Mouse (Mus musculus) retina, postnatal 1 day (tissue): ENCODE data around the gene Myh9.

ENCODE experiments used
- DNase-seq: peaks from one replicate; pipeline ENCODE4 v3.0.0-alpha.2; 2012

Gene Myh9

GRCm38 (mm10) chr15:77842047-77842843, at the start of gene Myh9:
TSS of gene Myh9 (minus strand) at chr15:77842175.
- peak; percentile 100 for DNase-seq

DNA sequence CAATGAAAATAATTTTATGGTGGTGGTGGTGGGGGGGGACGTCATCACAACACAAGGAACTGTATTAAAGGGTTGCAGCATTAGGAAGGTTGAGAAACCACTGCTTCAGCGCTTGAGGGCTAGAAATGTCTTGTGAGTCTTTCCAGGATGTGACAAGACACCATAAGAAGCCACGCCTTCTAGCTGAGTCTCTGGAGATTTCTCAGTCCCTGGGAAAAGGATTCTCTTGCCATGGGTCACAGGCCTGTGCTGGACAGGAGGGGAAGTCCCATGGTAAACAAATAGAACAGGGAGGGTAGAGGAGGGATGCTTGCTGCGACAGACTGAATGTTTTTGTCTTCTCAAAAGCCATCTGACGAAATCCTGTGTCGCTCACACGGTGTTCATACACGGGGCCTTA, 49.8 kb upstream of the Myh9 start:
- no peak for DNase-seq

GRCm38 (mm10) chr15:77889761-77890422, 47.9 kb upstream of the Myh9 start:
- DNase-seq = no peak

- no peak for DNase-seq
Measured at GRCm38 (mm10) chr15:77888286-77888685, 46.3 kb upstream of the Myh9 start.

DNA sequence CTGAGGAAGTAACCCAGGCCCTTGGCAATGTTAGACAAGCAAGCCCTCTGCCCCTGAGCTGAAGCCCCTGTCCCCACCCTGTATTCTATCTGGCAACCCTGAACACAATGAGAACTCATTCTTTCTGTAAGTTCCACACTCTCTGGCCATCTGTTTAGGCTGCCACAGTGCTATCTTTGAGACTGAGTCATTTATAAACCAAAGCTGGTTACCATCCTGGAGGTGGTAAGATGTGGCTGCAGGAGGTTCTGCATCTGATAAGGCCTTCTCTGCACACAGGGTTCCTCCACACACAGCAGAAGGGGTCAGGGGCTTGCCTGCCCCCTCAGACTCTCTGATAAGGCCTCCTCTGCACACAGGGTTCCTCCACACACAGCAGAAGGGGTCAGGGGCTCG, 45.1 kb upstream of the Myh9 start:
- no peak for DNase-seq

DNA sequence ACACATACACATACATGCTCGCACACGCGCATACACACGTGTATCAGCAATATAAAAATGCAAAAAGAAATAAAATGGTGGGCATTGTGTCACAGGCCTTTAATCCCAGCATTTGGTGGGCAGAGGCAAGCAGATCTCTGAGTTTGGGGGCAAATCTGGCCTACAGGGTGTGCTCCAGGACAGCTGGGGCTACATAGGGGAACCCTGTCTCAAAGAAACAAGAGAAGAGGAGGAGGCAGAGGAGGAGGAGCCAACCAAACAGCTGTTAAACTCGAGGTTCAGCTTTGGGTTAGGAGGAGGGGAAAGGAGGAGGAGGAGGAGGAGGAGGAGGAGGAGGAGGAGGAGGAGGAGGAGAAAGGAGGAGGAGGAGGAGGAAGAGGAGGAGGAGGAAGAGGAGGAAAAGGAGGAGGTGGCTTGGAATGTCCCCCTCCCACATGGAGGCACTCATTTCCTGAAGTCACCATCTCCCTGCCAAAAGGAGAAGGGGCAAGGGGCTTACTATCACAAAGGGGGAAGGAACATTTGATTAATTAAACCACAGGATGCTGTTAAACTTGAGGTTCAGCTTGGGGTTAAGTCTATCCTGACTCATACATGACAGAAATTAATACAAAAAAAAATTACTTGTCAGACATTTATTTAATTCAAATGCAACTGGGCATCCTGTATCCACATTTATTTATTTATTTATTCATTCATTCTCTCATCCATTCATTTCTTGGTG, 44.6 kb upstream of the Myh9 start:
- no peak for DNase-seq

GRCm38 (mm10) chr15:77885945-77886344, 44.0 kb upstream of the Myh9 start:
- no peak for DNase-seq

- no peak for DNase-seq
Measured at GRCm38 (mm10) chr15:77885159-77885558, 43.2 kb upstream of the Myh9 start.

GRCm38 (mm10) chr15:77883697-77884010, 41.7 kb upstream of the Myh9 start:
- no peak for DNase-seq

DNA sequence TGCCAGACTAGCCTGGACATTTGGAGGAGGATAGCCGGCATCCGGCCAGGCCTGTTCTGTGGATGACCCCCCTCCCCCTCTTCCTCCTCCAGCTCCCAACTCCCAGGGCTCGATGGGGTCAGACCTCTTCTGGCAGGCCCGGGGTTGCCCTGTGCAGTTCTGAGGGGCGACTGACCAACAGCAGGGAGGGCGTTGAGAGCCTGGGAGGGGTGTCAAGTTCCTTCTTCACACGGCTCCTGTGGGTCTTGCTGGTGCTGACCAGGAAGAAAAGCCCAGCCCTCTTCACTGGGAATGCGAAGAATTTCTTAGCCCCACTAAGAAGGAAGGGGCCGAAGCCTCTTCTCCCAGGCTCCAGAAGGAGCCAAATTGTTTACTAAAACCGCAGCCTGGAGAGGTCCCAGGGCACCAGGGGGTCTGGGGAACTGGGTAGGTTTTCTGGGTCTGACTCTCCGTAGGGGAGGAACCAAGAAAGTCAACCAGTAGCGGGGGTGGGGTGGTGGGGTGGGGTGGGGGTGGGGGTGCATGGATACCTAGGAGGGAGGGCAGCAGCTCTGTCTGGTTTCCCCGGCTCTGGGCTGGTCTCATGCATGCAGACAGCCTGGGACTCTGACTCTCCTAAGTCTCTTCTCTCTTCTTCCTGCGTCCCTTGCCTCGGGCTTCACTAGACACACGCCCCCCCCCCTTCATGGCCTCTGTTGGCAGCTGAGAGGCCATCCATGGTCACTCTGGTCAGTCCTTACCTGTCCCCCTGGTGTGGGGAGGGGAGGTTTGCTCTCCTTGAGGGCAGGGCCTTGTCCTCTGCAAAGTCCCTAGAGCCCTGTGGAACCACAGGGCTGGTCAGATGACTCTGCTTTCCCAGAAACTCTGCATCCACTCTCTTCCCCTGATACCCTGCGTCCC, 41.1 kb upstream of the Myh9 start:
- DNase-seq = peak; percentile 30

DNA sequence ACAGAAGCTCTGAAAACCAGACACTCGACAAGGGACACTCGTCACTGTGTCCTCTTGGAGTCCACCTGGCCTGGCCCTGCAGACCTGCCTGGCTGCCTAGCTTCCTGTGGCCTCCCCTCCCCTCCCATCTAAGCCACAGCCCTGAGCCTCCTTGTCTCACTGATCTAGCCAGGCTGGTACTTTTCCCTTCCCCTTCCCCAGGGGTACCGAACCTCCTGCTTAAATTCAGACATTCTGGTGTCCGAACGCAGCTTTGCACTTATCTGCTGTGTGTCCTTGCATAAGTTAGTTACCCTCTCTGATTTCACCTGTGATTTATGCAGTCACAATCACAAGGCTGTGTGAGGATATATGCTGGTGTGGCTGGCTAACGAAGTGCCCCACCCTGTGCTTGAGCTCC, 40.3 kb upstream of the Myh9 start:
- DNase-seq = no peak

GRCm38 (mm10) chr15:77881698-77882097, 39.7 kb upstream of the Myh9 start:
- no peak for DNase-seq

- no peak for DNase-seq
Measured at GRCm38 (mm10) chr15:77880738-77881137, 38.8 kb upstream of the Myh9 start.

DNA sequence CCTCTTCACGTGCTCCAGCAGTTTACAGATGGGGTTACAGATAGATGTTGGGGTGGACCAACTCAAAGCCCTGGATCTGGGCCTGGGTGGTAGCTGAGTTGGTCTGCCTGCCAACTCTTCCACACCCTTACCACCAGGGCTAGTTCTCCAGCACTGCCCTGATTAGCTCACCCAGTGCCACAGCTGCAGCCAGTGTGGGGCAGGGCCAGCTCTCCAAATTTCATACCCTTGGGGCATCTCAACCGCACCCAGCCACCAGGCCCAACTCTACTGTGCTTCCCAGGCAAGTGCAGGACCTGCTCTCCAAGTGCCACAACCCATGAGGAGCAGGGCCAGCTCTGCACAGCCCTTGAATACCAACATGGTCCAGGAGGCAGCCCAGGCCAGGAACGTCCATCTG, 37.8 kb upstream of the Myh9 start:
- DNase-seq = no peak

DNA sequence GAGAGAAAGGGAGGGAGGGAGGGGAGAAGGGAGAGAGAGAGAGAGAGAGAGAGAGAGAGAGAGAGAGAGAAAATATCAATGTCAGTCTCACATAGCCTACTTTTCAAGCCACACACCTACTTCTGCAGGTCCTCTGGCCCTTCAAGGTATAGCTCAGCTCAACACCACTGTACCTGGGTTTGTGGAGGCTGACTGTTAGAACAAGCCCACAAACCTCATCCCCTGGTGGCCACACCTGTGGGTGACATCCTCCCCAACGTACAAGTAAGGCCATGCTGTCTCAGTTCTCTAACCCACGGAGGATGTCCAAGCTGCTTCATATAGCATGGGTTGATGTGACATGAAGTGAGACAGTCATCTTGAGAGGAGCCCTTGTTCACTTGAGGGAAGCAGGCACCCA, 35.2 kb upstream of the Myh9 start:
- no peak for DNase-seq

DNA sequence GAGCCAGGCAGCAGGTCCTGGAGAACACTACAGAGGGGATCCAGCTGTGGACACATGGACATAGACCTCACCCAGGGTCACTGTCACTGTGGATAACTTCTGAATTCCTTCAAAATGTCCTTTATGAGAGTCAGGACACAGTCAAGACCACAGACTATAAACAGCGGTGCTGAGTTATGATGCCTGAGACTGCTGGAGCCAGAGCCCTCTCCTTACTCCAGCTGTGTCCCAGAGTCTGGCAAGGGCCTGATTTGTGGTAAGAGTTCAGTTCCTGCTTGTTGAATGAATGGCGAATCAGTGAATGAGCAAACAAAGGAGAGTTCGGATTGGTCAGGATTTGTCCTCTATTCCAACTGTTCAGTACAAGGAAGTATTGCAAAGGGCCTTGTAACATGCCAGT, 34.7 kb upstream of the Myh9 start:
- no peak for DNase-seq

DNA sequence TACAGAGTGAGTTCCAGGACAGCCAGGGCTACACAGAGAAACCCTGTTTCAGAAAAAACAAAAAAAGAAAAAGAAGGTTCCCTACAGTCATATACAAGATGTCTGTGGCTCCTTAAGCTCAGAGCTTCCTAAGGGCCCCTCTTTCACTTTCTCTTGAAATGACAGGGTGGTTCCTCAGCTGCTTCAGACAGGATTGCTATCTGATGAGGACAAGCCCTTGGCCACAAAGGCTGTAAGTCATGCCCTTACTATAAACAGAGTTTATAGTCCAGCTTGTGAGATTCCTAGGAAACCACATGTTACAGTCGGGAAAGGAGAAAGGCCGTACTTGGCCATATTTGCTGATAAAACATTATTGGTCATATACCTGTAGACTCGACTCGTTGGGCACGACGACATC, 34.0 kb upstream of the Myh9 start:
- no peak for DNase-seq

DNA sequence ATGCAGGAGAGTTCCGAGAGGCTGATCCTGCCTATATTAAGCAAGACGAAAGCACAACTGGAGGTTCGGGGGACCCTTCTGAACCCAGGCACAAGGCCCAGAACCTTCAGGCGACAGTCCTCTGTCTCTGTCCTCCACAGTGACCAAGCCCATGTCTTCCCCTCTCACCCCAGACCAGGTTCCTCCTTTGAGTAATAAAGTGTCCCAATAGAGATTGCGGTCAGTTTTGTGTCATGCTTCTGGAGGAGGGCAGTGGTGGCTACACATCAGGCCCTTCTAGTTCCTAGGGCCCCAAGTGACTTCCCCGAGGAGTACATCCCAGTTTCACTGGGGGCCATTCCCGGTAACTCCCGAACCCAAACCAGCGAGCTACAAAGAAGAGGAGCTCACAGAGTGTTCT, 32.8 kb upstream of the Myh9 start:
- no peak for DNase-seq

GRCm38 (mm10) chr15:77874310-77874709, 32.3 kb upstream of the Myh9 start:
- no peak for DNase-seq

DNA sequence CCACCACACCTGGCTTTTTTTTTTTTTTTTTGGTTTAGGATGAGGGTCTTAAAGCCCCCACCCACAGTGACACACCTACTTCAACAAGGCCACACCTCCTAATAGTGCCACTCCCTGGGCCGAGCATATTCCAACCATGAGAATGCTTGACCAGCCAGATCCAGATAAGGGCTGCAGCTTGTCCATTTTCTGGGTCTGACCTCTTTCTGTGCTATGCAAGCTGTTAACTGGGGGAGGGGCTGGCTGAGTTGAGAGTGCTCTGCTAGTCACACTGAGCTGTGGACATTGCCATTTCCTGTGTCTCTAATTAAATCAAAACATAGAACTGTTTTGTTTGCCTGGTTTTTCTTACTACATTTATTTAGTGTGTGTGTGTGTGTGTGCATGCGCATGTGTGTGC, 31.6 kb upstream of the Myh9 start:
- peak; percentile 50 for DNase-seq

DNA sequence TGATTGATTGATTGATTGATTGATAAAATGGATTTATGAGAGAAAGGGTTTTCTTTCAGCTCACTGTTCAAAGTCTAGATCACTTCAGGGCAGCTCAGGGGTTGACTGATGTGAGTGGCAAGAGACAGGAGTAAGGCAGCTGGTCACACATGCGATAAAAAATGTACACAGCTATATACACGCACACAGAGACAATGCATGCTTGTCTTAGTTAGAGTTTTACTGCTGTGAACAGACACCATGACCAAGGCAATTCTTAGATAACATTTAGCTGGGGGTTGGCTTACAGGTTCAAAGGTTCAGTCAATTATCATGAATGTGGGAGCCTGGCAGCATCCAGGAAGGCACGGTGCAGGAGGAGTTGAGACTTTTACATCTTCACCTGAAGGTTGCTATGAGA, 31.0 kb upstream of the Myh9 start:
- no peak for DNase-seq

GRCm38 (mm10) chr15:77868340-77868739, 26.4 kb upstream of the Myh9 start:
- DNase-seq = no peak
